Mouse (Mus musculus) cerebellum, adult 9-10 months (tissue): ENCODE data around the gene Rsc1a1.

Experiments
- DNase-seq: peaks from one replicate; pipeline ENCODE4 v3.0.0; 2022

Gene Rsc1a1

GRCm38 (mm10) chr4:141688505-141688904 is 3.1 kb upstream of the Rsc1a1 start:
- no peak for DNase-seq

GRCm38 (mm10) chr4:141686525-141686924 is 1.1 kb upstream of the Rsc1a1 start:
- DNase-seq = no peak

- no peak for DNase-seq
Measured at GRCm38 (mm10) chr4:141686093-141686492, 694 bp upstream of the Rsc1a1 start.

- DNase-seq = no peak
Measured at GRCm38 (mm10) chr4:141682706-141683230, 2.6 kb downstream of the Rsc1a1 start.

- DNase-seq = no peak
Measured at GRCm38 (mm10) chr4:141681767-141682166, 3.6 kb downstream of the Rsc1a1 start.

- DNase-seq = no peak
Measured at GRCm38 (mm10) chr4:141680892-141681291, 4.5 kb downstream of the Rsc1a1 start.

- DNase-seq = no peak
Measured at GRCm38 (mm10) chr4:141679016-141679415, 6.4 kb downstream of the Rsc1a1 start.

GRCm38 (mm10) chr4:141676462-141676979 is 8.9 kb downstream of the Rsc1a1 start:
- no peak for DNase-seq

- DNase-seq = no peak
Measured at GRCm38 (mm10) chr4:141672325-141672724, 13.1 kb downstream of the Rsc1a1 start.

GRCm38 (mm10) chr4:141671389-141671788 is 14.0 kb downstream of the Rsc1a1 start:
- DNase-seq = no peak

- no peak for DNase-seq
Measured at GRCm38 (mm10) chr4:141669898-141670712, 15.3 kb downstream of the Rsc1a1 start.

GRCm38 (mm10) chr4:141664799-141665198 is 20.6 kb downstream of the Rsc1a1 start, which contains the start of gene Plekhm2:
Gene Plekhm2, minus strand, starts transcription at chr4:141664899.
- no peak for DNase-seq

GRCm38 (mm10) chr4:141664011-141664745 is 21.2 kb downstream of the Rsc1a1 start:
- peak; percentile 69 for DNase-seq

- DNase-seq = no peak
Measured at GRCm38 (mm10) chr4:141663122-141663931, 22.1 kb downstream of the Rsc1a1 start.

- DNase-seq = no peak
Measured at GRCm38 (mm10) chr4:141660884-141661283, 24.5 kb downstream of the Rsc1a1 start.

GRCm38 (mm10) chr4:141659739-141660138 is 25.7 kb downstream of the Rsc1a1 start:
- DNase-seq = no peak

- DNase-seq = no peak
Measured at GRCm38 (mm10) chr4:141658846-141659484, 26.4 kb downstream of the Rsc1a1 start.

- no peak for DNase-seq
Measured at GRCm38 (mm10) chr4:141656932-141657331, 28.5 kb downstream of the Rsc1a1 start.

GRCm38 (mm10) chr4:141655908-141656608 is 29.3 kb downstream of the Rsc1a1 start:
- DNase-seq = peak; percentile 75

GRCm38 (mm10) chr4:141654509-141654908 is 30.9 kb downstream of the Rsc1a1 start:
- no peak for DNase-seq

GRCm38 (mm10) chr4:141653813-141654212 is 31.6 kb downstream of the Rsc1a1 start:
- no peak for DNase-seq
